Mouse (Mus musculus): ENCODE results near the gene Galnt18. TPM values are rescaled to one million over a fixed set of nuclear protein-coding genes. Genes with fewer than 3 reads are reported as not detected.

The Galnt18 gene
- polyA plus RNA-seq, 1 experiment from 2014 or later = 20.9 TPM

- H3K4me3 ChIP-seq (ENCODE audit: low read length) = peak overlapping the region; percentile 58
- H3K4me2 ChIP-seq (ENCODE audit: low read length) = peak overlapping the region; percentile 99
- ATAC-seq = no peak
- H3K27me3 ChIP-seq (replicated peaks; ENCODE audit: control insufficient read depth, insufficient read depth, low read length) = no peaks in the 10 kb centered on the region; the same call in 1 of the 2 replicates
- H3K27ac ChIP-seq (ENCODE audit: low read depth, low read length) = peak overlapping the region; percentile 39; the same call in 1 of the 2 replicates
- H3K9ac ChIP-seq (ENCODE audit: low read depth, low read length) = peak overlapping the region; percentile 72
- no peaks in the 10 kb centered on the region for H3K36me3 ChIP-seq (ENCODE audit: control insufficient read depth, insufficient read depth, low read length)
- WGBS = 13% methylated on average over 27 of the region's 27 CpGs
- H3K9me3 ChIP-seq (ENCODE audit: control insufficient read depth, low read length) = no peaks in the 10 kb centered on the region
- peaks cover 19% of the 10 kb centered on the region for H3K4me1 ChIP-seq (ENCODE audit: control insufficient read depth, insufficient read depth, low read depth, low read length)
Measured at GRCm38 (mm10) chr7:111778789-111779503, 831 bp downstream of the Galnt18 start.

GRCm38 (mm10) chr7:111778212-111778611, 1.6 kb downstream of the Galnt18 start:
- H3K36me3 ChIP-seq (ENCODE audit: control insufficient read depth, insufficient read depth, low read length) = no peaks in the 10 kb centered on the region
- peak overlapping the region; percentile 58 for H3K4me3 ChIP-seq (ENCODE audit: low read length)
- ATAC-seq = no peak
- H3K9ac ChIP-seq (ENCODE audit: low read depth, low read length) = peak overlapping the region; percentile 72
- no peak overlapping the region for H3K27ac ChIP-seq (ENCODE audit: low read depth, low read length)
- no peaks in the 10 kb centered on the region; the same call in 1 of the 2 replicates for H3K27me3 ChIP-seq (replicated peaks; ENCODE audit: control insufficient read depth, insufficient read depth, low read length)
- H3K9me3 ChIP-seq (ENCODE audit: control insufficient read depth, low read length) = no peaks in the 10 kb centered on the region
- WGBS = 81% methylated on average over 7 of the region's 7 CpGs
- H3K4me2 ChIP-seq (ENCODE audit: low read length) = peak overlapping the region; percentile 99
- H3K4me1 ChIP-seq (ENCODE audit: control insufficient read depth, insufficient read depth, low read depth, low read length) = peaks cover 19% of the 10 kb centered on the region

GRCm38 (mm10) chr7:111777186-111777585, 2.6 kb downstream of the Galnt18 start:
- no peak overlapping the region for H3K27ac ChIP-seq (ENCODE audit: low read depth, low read length)
- H3K27me3 ChIP-seq (replicated peaks; ENCODE audit: control insufficient read depth, insufficient read depth, low read length) = no peaks in the 10 kb centered on the region; the same call in 1 of the 2 replicates
- peak overlapping the region; percentile 58; the same call in 1 of the 2 replicates for H3K4me3 ChIP-seq (ENCODE audit: low read length)
- H3K9ac ChIP-seq (ENCODE audit: low read depth, low read length) = no peak overlapping the region
- no peaks in the 10 kb centered on the region for H3K36me3 ChIP-seq (ENCODE audit: control insufficient read depth, insufficient read depth, low read length)
- no peak for ATAC-seq
- peaks cover 19% of the 10 kb centered on the region for H3K4me1 ChIP-seq (ENCODE audit: control insufficient read depth, insufficient read depth, low read depth, low read length)
- H3K9me3 ChIP-seq (ENCODE audit: control insufficient read depth, low read length) = no peaks in the 10 kb centered on the region
- 89% methylated on average over 2 of the region's 2 CpGs for WGBS
- H3K4me2 ChIP-seq (ENCODE audit: low read length) = peak overlapping the region; percentile 99

GRCm38 (mm10) chr7:111776160-111776559, 3.6 kb downstream of the Galnt18 start:
- H3K4me3 ChIP-seq (ENCODE audit: low read length) = no peak overlapping the region
- WGBS = 64% methylated on average over 7 of the region's 7 CpGs
- H3K36me3 ChIP-seq (ENCODE audit: control insufficient read depth, insufficient read depth, low read length) = no peaks in the 10 kb centered on the region
- H3K4me1 ChIP-seq (ENCODE audit: control insufficient read depth, insufficient read depth, low read depth, low read length) = peaks cover 19% of the 10 kb centered on the region
- H3K4me2 ChIP-seq (ENCODE audit: low read length) = peak overlapping the region; percentile 40
- H3K27ac ChIP-seq (ENCODE audit: low read depth, low read length) = no peak overlapping the region
- no peaks in the 10 kb centered on the region; the same call in 1 of the 2 replicates for H3K27me3 ChIP-seq (replicated peaks; ENCODE audit: control insufficient read depth, insufficient read depth, low read length)
- ATAC-seq = no peak
- H3K9ac ChIP-seq (ENCODE audit: low read depth, low read length) = no peak overlapping the region
- H3K9me3 ChIP-seq (ENCODE audit: control insufficient read depth, low read length) = no peaks in the 10 kb centered on the region

- 80% methylated on average over 2 of the region's 2 CpGs for whole genome bisulfite sequencing
- Histone ChIP-seq H3K4me1 (ENCODE audit: control insufficient read depth, insufficient read depth, low read depth, low read length) (no peaks in the 10 kb centered on the region; the same call in 1 of the 2 replicates), H3K9ac (ENCODE audit: low read depth, low read length) (no peak overlapping the region), H3K27ac (ENCODE audit: low read depth, low read length) (no peak overlapping the region), H3K36me3 (ENCODE audit: control insufficient read depth, insufficient read depth, low read length) (no peaks in the 10 kb centered on the region), H3K9me3 (ENCODE audit: control insufficient read depth, low read length) (no peaks in the 10 kb centered on the region), H3K4me3 (ENCODE audit: low read length) (no peak overlapping the region), H3K27me3 (replicated peaks; ENCODE audit: control insufficient read depth, insufficient read depth, low read length) (no peaks in the 10 kb centered on the region), H3K4me2 (ENCODE audit: low read length) (no peak overlapping the region)
- ATAC-seq = no peak
Measured at GRCm38 (mm10) chr7:111772398-111772797, 7.4 kb downstream of the Galnt18 start.

GRCm38 (mm10) chr7:111771251-111771801, 8.5 kb downstream of the Galnt18 start:
- H3K4me3 ChIP-seq (ENCODE audit: low read length) = no peak overlapping the region
- no peaks in the 10 kb centered on the region; the same call in 1 of the 2 replicates for H3K4me1 ChIP-seq (ENCODE audit: control insufficient read depth, insufficient read depth, low read depth, low read length)
- WGBS = 81% methylated on average over 8 of the region's 8 CpGs
- no peak overlapping the region for H3K4me2 ChIP-seq (ENCODE audit: low read length)
- H3K27me3 ChIP-seq (replicated peaks; ENCODE audit: control insufficient read depth, insufficient read depth, low read length) = no peaks in the 10 kb centered on the region
- H3K36me3 ChIP-seq (ENCODE audit: control insufficient read depth, insufficient read depth, low read length) = no peaks in the 10 kb centered on the region
- no peak overlapping the region for H3K27ac ChIP-seq (ENCODE audit: low read depth, low read length)
- H3K9me3 ChIP-seq (ENCODE audit: control insufficient read depth, low read length) = no peaks in the 10 kb centered on the region
- ATAC-seq = no peak
- no peak overlapping the region for H3K9ac ChIP-seq (ENCODE audit: low read depth, low read length)

GRCm38 (mm10) chr7:111770585-111770984, 9.2 kb downstream of the Galnt18 start:
- 82% methylated on average over 3 of the region's 3 CpGs for WGBS
- H3K4me1 ChIP-seq (ENCODE audit: control insufficient read depth, insufficient read depth, low read depth, low read length) = no peaks in the 10 kb centered on the region
- H3K4me2 ChIP-seq (ENCODE audit: low read length) = no peak overlapping the region
- H3K9ac ChIP-seq (ENCODE audit: low read depth, low read length) = no peak overlapping the region
- no peaks in the 10 kb centered on the region for H3K9me3 ChIP-seq (ENCODE audit: control insufficient read depth, low read length)
- no peak overlapping the region for H3K4me3 ChIP-seq (ENCODE audit: low read length)
- no peak overlapping the region for H3K27ac ChIP-seq (ENCODE audit: low read depth, low read length)
- H3K36me3 ChIP-seq (ENCODE audit: control insufficient read depth, insufficient read depth, low read length) = no peaks in the 10 kb centered on the region
- no peaks in the 10 kb centered on the region for H3K27me3 ChIP-seq (replicated peaks; ENCODE audit: control insufficient read depth, insufficient read depth, low read length)
- ATAC-seq = no peak

- no peak overlapping the region for H3K9ac ChIP-seq (ENCODE audit: low read depth, low read length)
- no peaks in the 10 kb centered on the region for H3K9me3 ChIP-seq (ENCODE audit: control insufficient read depth, low read length)
- no peak overlapping the region for H3K4me3 ChIP-seq (ENCODE audit: low read length)
- no peak overlapping the region for H3K4me2 ChIP-seq (ENCODE audit: low read length)
- 65% methylated on average over 9 of the region's 9 CpGs for WGBS
- no peak overlapping the region for H3K27ac ChIP-seq (ENCODE audit: low read depth, low read length)
- H3K4me1 ChIP-seq (ENCODE audit: control insufficient read depth, insufficient read depth, low read depth, low read length) = peaks cover 5% of the 10 kb centered on the region; the same call in 1 of the 2 replicates
- no peaks in the 10 kb centered on the region for H3K36me3 ChIP-seq (ENCODE audit: control insufficient read depth, insufficient read depth, low read length)
- ATAC-seq = no peak
- no peaks in the 10 kb centered on the region for H3K27me3 ChIP-seq (replicated peaks; ENCODE audit: control insufficient read depth, insufficient read depth, low read length)
Measured at GRCm38 (mm10) chr7:111766145-111766767, 13.5 kb downstream of the Galnt18 start.

- H3K4me1 ChIP-seq (ENCODE audit: control insufficient read depth, insufficient read depth, low read depth, low read length) = peaks cover 5% of the 10 kb centered on the region
- no peaks in the 10 kb centered on the region for H3K9me3 ChIP-seq (ENCODE audit: control insufficient read depth, low read length)
- H3K27me3 ChIP-seq (replicated peaks; ENCODE audit: control insufficient read depth, insufficient read depth, low read length) = no peaks in the 10 kb centered on the region
- no peaks in the 10 kb centered on the region for H3K36me3 ChIP-seq (ENCODE audit: control insufficient read depth, insufficient read depth, low read length)
- H3K4me2 ChIP-seq (ENCODE audit: low read length) = no peak overlapping the region
- 31% methylated on average over 6 of the region's 6 CpGs for WGBS
- H3K9ac ChIP-seq (ENCODE audit: low read depth, low read length) = 0 out of 2 replicates have a peak overlapping the region, but pooled peaks have one; percentile 27
- H3K4me3 ChIP-seq (ENCODE audit: low read length) = no peak overlapping the region
- no peak overlapping the region; the same call in 1 of the 2 replicates for H3K27ac ChIP-seq (ENCODE audit: low read depth, low read length)
- peak; percentile 60; the same call in 1 of the 2 replicates for ATAC-seq
Measured at GRCm38 (mm10) chr7:111762754-111763153, 17.0 kb downstream of the Galnt18 start.
